Mouse (Mus musculus) left cerebral cortex, adult 8-10 months (tissue): ENCODE results near the gene Eapp. TPM values are rescaled to one million over a fixed set of nuclear protein-coding genes. Genes with fewer than 3 reads are reported as not detected.
"Not testable (repeated sequence)": the region's sequence is repeated elsewhere in the genome, so short reads cannot be mapped to it uniquely, and the experiment has no call there.

ENCODE experiments used
- DNase-seq, 2 experiments: peaks; one replicate each; pipeline ENCODE4 v3.0.0; 2022; ENCODE audit warnings: low spot score in 2 of 2
- total RNA-seq, 4 experiments: library from RNA; stranded (reverse); gene quantifications; 2 replicates each; pipeline ENCODE4 v1.2.4; 2022

The Eapp gene
- total RNA-seq: 10 to 100 TPM; 30.5 to 34.3 (median 32.0) TPM

GRCm38 (mm10) chr12:54695511-54696241, at the start of gene Eapp:
Eapp (minus strand) TSS chr12:54695897.
- peak; percentile 90 to 95 for DNase-seq

GRCm38 (mm10) chr12:54738661-54739243, 43.1 kb upstream of the Eapp start:
- peak in 1 of 2 experiments; percentile 23 for DNase-seq

- not testable (repeated sequence) for DNase-seq
Observed at GRCm38 (mm10) chr12:54737891-54738660, 42.4 kb upstream of the Eapp start.

- DNase-seq: not testable (repeated sequence)
Observed at GRCm38 (mm10) chr12:54734307-54735131, 38.8 kb upstream of the Eapp start.

- DNase-seq: not testable (repeated sequence)
Observed at GRCm38 (mm10) chr12:54729140-54730059, 33.7 kb upstream of the Eapp start.

GRCm38 (mm10) chr12:54718871-54719786, 23.4 kb upstream of the Eapp start:
- DNase-seq: not testable (repeated sequence)

GRCm38 (mm10) chr12:54717516-54717915, 21.8 kb upstream of the Eapp start:
- DNase-seq: not testable (repeated sequence)

- not testable (repeated sequence) for DNase-seq
Observed at GRCm38 (mm10) chr12:54713822-54714626, 18.3 kb upstream of the Eapp start.

GRCm38 (mm10) chr12:54710494-54710879, 14.8 kb upstream of the Eapp start:
- peak in 1 of 2 experiments; percentile 57 for DNase-seq

- not testable (repeated sequence) for DNase-seq
Observed at GRCm38 (mm10) chr12:54709691-54710493, 14.2 kb upstream of the Eapp start.

GRCm38 (mm10) chr12:54699394-54699793, 3.7 kb upstream of the Eapp start:
- no peak for DNase-seq

- no peak for DNase-seq
Observed at GRCm38 (mm10) chr12:54697791-54698250, 2.1 kb upstream of the Eapp start.

GRCm38 (mm10) chr12:54697003-54697597, 1.4 kb upstream of the Eapp start:
- no peak for DNase-seq

GRCm38 (mm10) chr12:54696242-54697002, 725 bp upstream of the Eapp start:
- DNase-seq: peak; percentile 93 to 94

- no peak for DNase-seq
Observed at GRCm38 (mm10) chr12:54694847-54695510, 718 bp downstream of the Eapp start.
